ENCODE assay signal across 21 mouse cellular contexts in the genomic region with DNA sequence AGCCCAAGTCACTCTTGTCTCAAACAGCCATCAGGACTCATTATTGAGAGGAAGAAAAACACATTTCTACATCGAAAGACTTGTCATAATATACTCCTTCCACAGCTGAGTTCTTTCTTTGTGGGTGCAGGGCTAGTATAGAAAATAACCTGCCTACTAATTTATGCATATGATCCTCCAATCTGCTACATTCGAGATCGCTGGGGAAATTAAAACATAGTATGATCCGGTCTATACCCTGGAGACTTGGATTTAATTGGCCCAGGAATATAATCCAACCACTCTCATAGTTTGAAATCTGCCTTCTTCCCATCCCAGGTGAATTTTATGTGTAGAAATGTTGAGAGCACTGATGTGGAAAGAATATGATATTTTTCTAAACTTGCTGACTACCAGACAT.
"Had no signal": no experiment of that assay in that cellular context is flagged by ENCODE, and none has a peak within 500 bp of the region (broad histone marks: within the 10 kb centered on the region; RNA-seq: fewer than 3 reads in every experiment).

No protein-coding gene starts in this region.

- H3K27ac ChIP-seq: kidney, embryonic 15.5 days; limb, embryonic 12.5 days; limb, embryonic 15.5 days; liver, embryonic 14.5 days; macrophage; midbrain, embryonic 12.5 days; stomach, embryonic 15.5 days had no signal

- H3K4me1 ChIP-seq: kidney, embryonic 15.5 days; limb, embryonic 12.5 days; limb, embryonic 15.5 days; midbrain, embryonic 12.5 days; stomach, embryonic 15.5 days had no signal

- H3K27me3 ChIP-seq: kidney, embryonic 15.5 days; limb, embryonic 12.5 days; limb, embryonic 15.5 days; megakaryocyte, embryonic 14.5 days; midbrain, embryonic 12.5 days; stomach, embryonic 15.5 days had no signal

- H3K9ac ChIP-seq: kidney, embryonic 15.5 days; limb, embryonic 12.5 days; limb, embryonic 15.5 days; liver, embryonic 14.5 days; liver, postnatal 0 days; lung, embryonic 14.5 days; midbrain, embryonic 12.5 days; stomach, embryonic 15.5 days had no signal

- H3K36me3 ChIP-seq: kidney, embryonic 15.5 days; limb, embryonic 12.5 days; limb, embryonic 15.5 days; midbrain, embryonic 12.5 days; stomach, embryonic 15.5 days had no signal

- DNase-seq: kidney, adult 11 months; kidney, adult 8-10 months; kidney, postnatal 10 days; kidney, postnatal 36 days; left cerebral cortex, postnatal 4 days; liver, postnatal 0 days; lung, embryonic 14.5 days; right cerebral cortex, adult 18-20 months; right cerebral cortex, postnatal 14 days; spleen, adult 18-20 months; thymus, postnatal 36 days had no signal

- H3K9me3 ChIP-seq: kidney, embryonic 15.5 days; limb, embryonic 12.5 days; limb, embryonic 15.5 days; megakaryocyte, embryonic 14.5 days; midbrain, embryonic 12.5 days; stomach, embryonic 15.5 days had no signal

- ATAC-seq: liver, postnatal 0 days; lung, postnatal 0 days had no signal

- H3K4me2 ChIP-seq: kidney, embryonic 15.5 days; limb, embryonic 12.5 days; limb, embryonic 15.5 days; liver, embryonic 11.5 days; lung, embryonic 14.5 days; midbrain, embryonic 12.5 days; stomach, embryonic 15.5 days had no signal

- H3K4me3 ChIP-seq: kidney, embryonic 15.5 days; limb, embryonic 12.5 days; limb, embryonic 15.5 days; megakaryocyte, embryonic 14.5 days; midbrain, embryonic 12.5 days; stomach, embryonic 15.5 days had no signal
